Mouse (Mus musculus) C2C12 (cell line): ENCODE measurements around the gene Mlf1.

Experiments used
- CTCF ChIP-seq: IDR thresholded peaks from one replicate; pipeline ENCODE4 v1.5.1; 2011; ENCODE audit not compliant: control insufficient read depth, insufficient read depth, insufficient read length
- FOSL1 ChIP-seq: IDR thresholded peaks from one replicate; pipeline ENCODE4 v1.8.0; 2011; ENCODE audit warnings: mild to moderate bottlenecking, low read length; ENCODE audit not compliant: poor library complexity, insufficient read depth, severe bottlenecking
- USF1 ChIP-seq: IDR thresholded peaks from one replicate; pipeline ENCODE4 v1.6.1; 2011; ENCODE audit warnings: low read depth, mild to moderate bottlenecking, control low read depth, moderate library complexity

GRCm38 (mm10) chr3:67434011-67434410, 60.1 kb downstream of the Mlf1 start:
- TF ChIP-seq CTCF (no peak), FOSL1 (no peak), USF1 (no peak)
